ENCODE assay signal across 11 mouse cellular contexts in the genomic region with DNA sequence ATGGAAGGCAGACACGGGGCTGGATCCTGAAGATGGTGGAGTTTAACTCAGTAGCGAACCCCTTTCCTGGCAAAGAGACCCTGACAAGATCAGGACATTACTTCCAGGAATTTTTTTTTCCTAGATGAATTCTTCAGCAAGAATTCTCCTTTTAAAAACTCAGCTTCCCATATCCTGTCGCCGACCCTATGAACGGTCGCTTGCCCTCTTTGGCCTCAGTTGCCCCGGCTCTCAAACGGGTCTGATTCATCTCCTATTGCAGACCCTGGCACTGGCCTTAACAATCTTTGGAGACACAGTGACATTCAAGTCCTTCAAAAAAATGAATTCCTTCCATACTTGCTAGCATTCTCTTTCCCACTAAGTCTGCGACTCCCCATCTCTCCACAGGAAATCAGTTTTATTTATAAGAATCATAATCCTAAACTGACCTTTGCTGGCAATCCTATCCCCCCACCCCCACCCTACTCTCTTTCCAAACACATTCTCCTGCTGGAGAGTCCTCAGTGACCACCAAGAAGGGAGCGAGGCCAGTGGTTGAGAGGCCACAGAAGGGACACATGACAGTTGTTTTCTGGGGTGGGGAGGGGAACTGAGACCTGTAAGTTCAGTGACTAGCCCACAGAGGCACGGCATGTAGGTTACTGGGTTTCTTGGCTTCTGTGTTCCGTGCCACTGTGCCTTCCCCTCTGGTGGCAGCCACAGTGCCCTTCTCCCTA. TPM values are rescaled to one million over a fixed set of nuclear protein-coding genes. Genes with fewer than 3 reads are reported as not detected.
DNase-seq lines count a peak whose midpoint lies in the region; ATAC-seq and TF ChIP-seq lines count a peak whose summit lies in the region.
"Had no signal": no experiment of that assay in that cellular context is flagged by ENCODE, and none has a peak within 500 bp of the region (broad histone marks: within the 10 kb centered on the region; RNA-seq: fewer than 3 reads in every experiment).

No protein-coding gene starts in this region.

- no peak for DNase-seq in heart, adult 9 months (ENCODE audit: low spot score in 2 of 2)
- peak; percentile 58 for DNase-seq in lung, embryonic 14.5 days
- DNase-seq in lung, postnatal 14 days, result no peak
- no peak for DNase-seq in adrenal gland, adult 18-20 months (ENCODE audit: low spot score in 2 of 2)
- DNase-seq in frontal cortex, postnatal 14 days (ENCODE audit: low spot score in 2 of 2), result no peak
- DNase-seq: layer of hippocampus, adult 9-11 months; right cerebral cortex, postnatal 4 days had no signal

- H3K9me3 ChIP-seq in heart, embryonic 12.5 days (replicated peaks), result no peaks in the 10 kb centered on the region
- no peaks in the 10 kb centered on the region for H3K9me3 ChIP-seq in lung, embryonic 14.5 days (ENCODE audit: low read depth, low read length)
- no peaks in the 10 kb centered on the region for H3K9me3 ChIP-seq in intestine, embryonic 15.5 days
- H3K9me3 ChIP-seq: liver, embryonic 15.5 days had no signal

- no peaks in the 10 kb centered on the region for H3K79me2 ChIP-seq in myocyte (ENCODE audit: control insufficient read depth, insufficient read depth)

- peaks cover 25% of the 10 kb centered on the region for H3K27me3 ChIP-seq in heart, embryonic 12.5 days (replicated peaks)
- peaks cover 4% of the 10 kb centered on the region for H3K27me3 ChIP-seq in lung, embryonic 14.5 days (ENCODE audit: insufficient read depth, low read length)
- H3K27me3 ChIP-seq in intestine, embryonic 15.5 days (replicated peaks), result peaks cover 7% of the 10 kb centered on the region; the same call in 1 of the 2 replicates
- no peaks in the 10 kb centered on the region for H3K27me3 ChIP-seq in myocyte (ENCODE audit: control insufficient read depth, insufficient read depth, insufficient read length)

- H3K36me3 ChIP-seq in heart, embryonic 12.5 days, result no peaks in the 10 kb centered on the region
- H3K36me3 ChIP-seq in lung, embryonic 14.5 days (ENCODE audit: insufficient read depth), result no peaks in the 10 kb centered on the region
- H3K36me3 ChIP-seq in intestine, embryonic 15.5 days, result no peaks in the 10 kb centered on the region
- H3K36me3 ChIP-seq in myocyte (ENCODE audit: control insufficient read depth, insufficient read depth), result no peaks in the 10 kb centered on the region
- H3K36me3 ChIP-seq: liver, embryonic 15.5 days had no signal

- no peak for ATAC-seq in heart, embryonic 12.5 days (ENCODE audit: insufficient number of reproducible peaks, low FRiP score)
- ATAC-seq in lung, embryonic 14.5 days (ENCODE audit: insufficient read depth), result peak; percentile 61
- no peak for ATAC-seq in intestine, embryonic 15.5 days

- H3ac ChIP-seq in myocyte (ENCODE audit: control insufficient read depth, insufficient read length), result no peak overlapping the region

- WGBS in heart, embryonic 12.5 days, result 72% methylated on average over 12 of the region's 12 CpGs
- 37% methylated on average over 12 of the region's 12 CpGs for WGBS in lung, embryonic 14.5 days
- WGBS in intestine, embryonic 15.5 days, result 52% methylated on average over 12 of the region's 12 CpGs

- no peak for TF ChIP-seq POLR2A in myocyte (IDR thresholded peaks at IDR 0.05; ENCODE audit: insufficient read length, low read depth)

- 0 out of 2 replicates have a peak overlapping the region, but pooled peaks have one; percentile 1 for H3K9ac ChIP-seq in heart, embryonic 12.5 days
- no peak overlapping the region for H3K9ac ChIP-seq in lung, embryonic 14.5 days
- H3K9ac ChIP-seq in intestine, embryonic 15.5 days, result no peak overlapping the region
- H3K9ac ChIP-seq: liver, embryonic 15.5 days had no signal

- no peak overlapping the region for H3K4me3 ChIP-seq in heart, embryonic 12.5 days
- 0 out of 2 replicates have a peak overlapping the region, but pooled peaks have one; percentile 9 for H3K4me3 ChIP-seq in lung, embryonic 14.5 days (ENCODE audit: low read depth, low read length)
- no peak overlapping the region for H3K4me3 ChIP-seq in intestine, embryonic 15.5 days (replicated peaks)
- H3K4me3 ChIP-seq in myocyte, result no peak overlapping the region
- H3K4me3 ChIP-seq: liver, embryonic 15.5 days had no signal

- TF ChIP-seq CTCF in lung, embryonic 14.5 days (IDR thresholded peaks at IDR 0.05; ENCODE audit: low read depth), result no peak; the same call in 1 of the 2 replicates

- H3K4me2 ChIP-seq in heart, embryonic 12.5 days, result no peak overlapping the region
- H3K4me2 ChIP-seq in lung, embryonic 14.5 days, result peak overlapping the region; percentile 47
- peak overlapping the region; percentile 35; the same call in 1 of the 2 replicates for H3K4me2 ChIP-seq in intestine, embryonic 15.5 days (replicated peaks)
- peak overlapping the region; percentile 12 for H3K4me2 ChIP-seq in myocyte (ENCODE audit: low read depth)
- H3K4me2 ChIP-seq: liver, embryonic 15.5 days had no signal

- no peak overlapping the region for H3K27ac ChIP-seq in heart, embryonic 12.5 days (ENCODE audit: poor library complexity, severe bottlenecking)
- peak overlapping the region; percentile 80 for H3K27ac ChIP-seq in lung, embryonic 14.5 days (ENCODE audit: low read depth)
- H3K27ac ChIP-seq in intestine, embryonic 15.5 days, result peak overlapping the region; percentile 66
- H3K27ac ChIP-seq: liver, embryonic 15.5 days had no signal

- H3K4me1 ChIP-seq in heart, embryonic 12.5 days (replicated peaks), result peaks cover 10% of the 10 kb centered on the region; the same call in 1 of the 2 replicates
- peaks cover 40% of the 10 kb centered on the region for H3K4me1 ChIP-seq in lung, embryonic 14.5 days (ENCODE audit: insufficient read depth)
- peaks cover 43% of the 10 kb centered on the region for H3K4me1 ChIP-seq in intestine, embryonic 15.5 days (replicated peaks)
- H3K4me1 ChIP-seq: liver, embryonic 15.5 days had no signal

TF ChIP-seq in myocyte, 11 proteins besides CTCF, POLR2A, EP300 and RAD21:
- TF ChIP-seq TCF3 (IDR thresholded peaks at IDR 0.05; ENCODE audit: insufficient read length, low read depth), result no peak
- TF ChIP-seq MAX (IDR thresholded peaks at IDR 0.05; ENCODE audit: low read depth), result no peak
- no peak for TF ChIP-seq E2F4 (IDR thresholded peaks at IDR 0.05; ENCODE audit: insufficient read depth)
- TF ChIP-seq USF1 (IDR thresholded peaks at IDR 0.05; ENCODE audit: low read depth), result no peak
- TF ChIP-seq REST (IDR thresholded peaks at IDR 0.05; ENCODE audit: insufficient read depth, insufficient read length), result no peak
- TF ChIP-seq CEBPB (IDR thresholded peaks at IDR 0.05; ENCODE audit: insufficient read depth, poor library complexity, severe bottlenecking), result no peak

RNA-seq across cellular contexts. Expression of a gene that starts 5.1 kb away (rescaled TPM):
- polyA plus RNA-seq in heart, embryonic 12.5 days (2016; fragmentation: Nextera tagmentation; extraction: Ambion mirVana), result 0.92 and 1.1 TPM in 2 replicates
- 23.3 and 24.2 TPM in 2 replicates for polyA plus RNA-seq in lung, embryonic 14.5 days (2014; fragmentation: Nextera tagmentation; extraction: Ambion mirVana)
- polyA plus RNA-seq in intestine, embryonic 15.5 days (2015; fragmentation: Nextera tagmentation; extraction: Ambion mirVana), result 18.3 and 18.4 TPM in 2 replicates
- 15.2 TPM for polyA plus RNA-seq in myocyte (2012; fragmentation: generic; extraction: Trizol)
- 10 to 100 TPM; 36.0 to 43.6 TPM for total RNA-seq in adrenal gland, adult 18-20 months (2021)
